Mouse (Mus musculus) brain, embryonic 14.5 days (tissue): ENCODE measurements around the gene Timp3.

ENCODE experiments used
- CTCF ChIP-seq: fragments of 200-500 bp; IDR thresholded peaks from 2 replicates; pipeline ENCODE4 v1.5.1; 2012; ENCODE audit warnings: inconsistent platforms, mild to moderate bottlenecking, moderate library complexity, borderline replicate concordance; ENCODE audit not compliant: insufficient read depth, insufficient read length; ENCODE audit errors: extremely low read depth
- POLR2A ChIP-seq: fragments of 200-500 bp; IDR thresholded peaks from 2 replicates; pipeline ENCODE4 v1.6.1; 2012; ENCODE audit warnings: mild to moderate bottlenecking, inconsistent platforms, borderline replicate concordance; ENCODE audit not compliant: poor library complexity, insufficient read depth, insufficient read length, severe bottlenecking; ENCODE audit errors: extremely low read depth

GRCm38 (mm10) chr10:86328691-86329090 is 28.5 kb downstream of the Timp3 start:
- TF ChIP-seq CTCF (no peak), POLR2A (no peak)
